8 mouse cellular contexts compared by ENCODE assay signal in the genomic region with DNA sequence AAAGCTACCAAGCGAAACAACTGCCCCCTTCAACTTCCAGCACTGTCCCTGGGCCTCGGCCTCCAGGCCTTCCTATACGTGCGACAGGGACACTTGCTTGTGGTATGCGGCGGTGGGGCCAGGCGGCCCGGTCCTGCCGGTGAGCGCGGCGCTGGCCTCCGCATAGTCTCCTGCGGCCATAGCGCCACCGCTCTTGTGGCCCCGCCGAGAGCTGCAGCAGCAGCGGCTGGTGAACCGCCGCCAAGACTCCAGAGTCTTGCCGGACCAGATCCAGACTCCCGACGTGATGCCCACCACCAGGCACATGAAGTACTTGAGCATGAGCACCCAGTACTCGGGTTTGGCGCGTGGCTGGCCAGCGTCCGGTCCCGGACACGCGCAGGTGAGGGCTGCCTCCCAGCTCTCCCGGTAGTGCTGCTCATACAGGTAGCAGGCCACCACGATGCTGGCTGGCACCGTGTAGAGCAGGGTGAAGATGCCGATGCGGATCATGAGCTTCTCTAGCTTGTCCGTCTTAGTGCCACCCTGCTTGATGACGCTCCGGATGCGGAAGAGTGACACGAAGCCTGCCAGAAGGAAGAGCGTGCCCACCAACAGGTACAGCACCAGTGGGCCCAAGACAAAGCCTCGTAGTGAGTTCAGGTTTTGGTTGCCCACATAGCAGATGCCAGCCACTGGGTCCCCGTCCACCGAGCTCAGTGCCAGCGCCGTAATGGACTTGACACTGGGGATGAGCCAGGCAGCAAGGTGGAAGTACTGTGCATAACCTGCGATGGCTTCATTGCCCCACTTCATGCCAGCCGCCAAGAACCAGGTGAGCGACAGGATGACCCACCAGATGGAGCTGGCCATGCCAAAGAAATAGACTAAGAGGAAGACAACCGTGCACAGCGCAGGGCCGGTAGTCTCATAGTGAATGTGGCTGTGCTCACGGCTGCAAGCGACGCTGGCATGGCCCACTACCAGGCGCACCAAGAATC. TPM values are rescaled to one million over a fixed set of nuclear protein-coding genes. Genes with fewer than 3 reads are reported as not detected.
DNase-seq lines count a peak whose midpoint lies in the region; ATAC-seq lines count a peak whose summit lies in the region.

No protein-coding gene starts in this region.

- peak overlapping the region; percentile 45 to 81 for H3K4me3 ChIP-seq in heart, embryonic 14.5 days (ENCODE audit: control insufficient read depth in 1 of 2, insufficient read depth in 1 of 2, low read depth in 1 of 2, low read length in 2 of 2)

- no peak overlapping the region for H3K27ac ChIP-seq in heart, embryonic 14.5 days (replicated peaks in 1 of 2; ENCODE audit: control insufficient read depth in 1 of 2, insufficient read depth in 1 of 2, low read depth in 2 of 2, low read length in 2 of 2)

- no peak for ATAC-seq in heart, embryonic 14.5 days (ENCODE audit: insufficient number of reproducible peaks, insufficient read depth, low FRiP score, low read depth)

- peak overlapping the region; percentile 60 for H3K9ac ChIP-seq in heart, embryonic 14.5 days (ENCODE audit: low read length)

- WGBS in heart, embryonic 14.5 days = 38% methylated on average over 58 of the region's 58 CpGs

- peaks cover 28 to 51% of the 10 kb centered on the region in 2 experiments for H3K4me1 ChIP-seq in heart, embryonic 14.5 days (ENCODE audit: control insufficient read depth in 2 of 2, insufficient read depth in 2 of 2, low read length in 2 of 2)

- peaks cover 9% of the 10 kb centered on the region for H3K27me3 ChIP-seq in heart, embryonic 14.5 days (ENCODE audit: control insufficient read depth, insufficient read depth, low read length)

- H3K36me3 ChIP-seq in heart, embryonic 14.5 days (ENCODE audit: control insufficient read depth, insufficient read depth, low read length) = no peaks in the 10 kb centered on the region; the same call in 1 of the 2 replicates

- H3K4me2 ChIP-seq in heart, embryonic 14.5 days (ENCODE audit: low read length) = peak overlapping the region; percentile 97

- H3K9me3 ChIP-seq in heart, embryonic 14.5 days (ENCODE audit: control insufficient read depth, low read length) = no peaks in the 10 kb centered on the region

- peak; percentile 41 to 42 for DNase-seq in right cerebral cortex, postnatal 10 days (ENCODE audit: low spot score in 2 of 2)
- no peak for DNase-seq in right cerebral cortex, adult 18-20 months
- peak; percentile 68 for DNase-seq in embryo, embryonic 10 days (ENCODE audit: low spot score)
- DNase-seq in kidney, postnatal 10 days = peak; percentile 66
- DNase-seq in lung, postnatal 4 days = peak; percentile 55 to 70
- DNase-seq in spleen, postnatal 10 days (ENCODE audit: low spot score in 2 of 2) = peak; percentile 39 to 58
- DNase-seq in urinary bladder, adult 2 months (ENCODE audit: low spot score) = no peak

RNA-seq across cellular contexts. Expression of a gene that starts 2.5 kb away (rescaled TPM):
- 1.6 and 1.7 TPM in 2 replicates for polyA plus RNA-seq in heart, embryonic 14.5 days (2014; fragmentation: Nextera tagmentation; extraction: Ambion mirVana)
- polyA plus RNA-seq in urinary bladder, adult 2 months (2012; rRNA removed) = 5.3 and 6.2 TPM in 2 replicates

RNA-seq across cellular contexts. Expression of a gene that starts 44.8 kb away (rescaled TPM):
- 6.7 and 8.5 TPM in 2 replicates for polyA plus RNA-seq in heart, embryonic 14.5 days (2014; fragmentation: Nextera tagmentation; extraction: Ambion mirVana)
- polyA plus RNA-seq in urinary bladder, adult 2 months (2012; rRNA removed) = 21.2 and 25.8 TPM in 2 replicates

Comparison
In these comparisons a context has a peak if more than half of its experiments do, and no peak if none do; other contexts are left out.
1. DNase-seq: peak in right cerebral cortex, postnatal 10 days (2 of 2), embryo, embryonic 10 days (single experiment), kidney, postnatal 10 days (single experiment), lung, postnatal 4 days (2 of 2) and spleen, postnatal 10 days (2 of 2); none in right cerebral cortex, adult 18-20 months (single experiment) and urinary bladder, adult 2 months (single experiment).